Mouse (Mus musculus) hindbrain, embryonic 10.5 days (tissue): Measurements from ENCODE around the gene Jph4. TPM values are rescaled to one million over a fixed set of nuclear protein-coding genes. Genes with fewer than 3 reads are reported as not detected.

Source experiments
- DNase-seq: peaks from one replicate; pipeline ENCODE4 v3.0.0-alpha.2; 2017; ENCODE audit warnings: low spot score
- H3K27ac ChIP-seq: fragments of 300-500 bp; sonication (generic); 2 replicates; pipeline ENCODE4 v1.5.1; 2016; ENCODE audit warnings: mild to moderate bottlenecking, moderate library complexity
- H3K27me3 ChIP-seq: fragments of 300-500 bp; sonication (generic); 2 replicates; pipeline ENCODE4 v1.6.1; 2016; ENCODE audit warnings: mild to moderate bottlenecking; ENCODE audit not compliant: poor library complexity, insufficient read depth, severe bottlenecking
- H3K36me3 ChIP-seq: fragments of 300-500 bp; sonication (generic); 2 replicates; pipeline ENCODE4 v1.6.1; 2016; ENCODE audit warnings: mild to moderate bottlenecking, moderate library complexity
- H3K4me1 ChIP-seq: fragments of 300-500 bp; sonication (generic); replicated peaks from 2 replicates; pipeline ENCODE4 v1.6.1; 2016; ENCODE audit warnings: mild to moderate bottlenecking
- H3K4me3 ChIP-seq: fragments of 300-500 bp; sonication (generic); 2 replicates; pipeline ENCODE4 v1.5.1; 2016; ENCODE audit warnings: mild to moderate bottlenecking, moderate library complexity
- H3K9me3 ChIP-seq: fragments of 300-500 bp; sonication (generic); 2 replicates; pipeline ENCODE4 v1.6.1; 2016; ENCODE audit warnings: mild to moderate bottlenecking, moderate library complexity
- WGBS: fragments of 180-500 bp; shearing (Covaris S2); methylation state at CpG from one replicate; pipeline ENCODE4 v1.1.7; 2016; 5-methylcytosine and 5-hydroxymethylcytosine counted together
- polyA plus RNA-seq: library from polyadenylated mRNA; unstranded; fragments of >200 nt; fragmentation: Nextera tagmentation; extraction: Ambion mirVana; gene quantifications from 2 replicates; pipeline ENCODE4 v1.2.1, GENCODE M21; 2016

Jph4 gene
- polyA plus RNA-seq, 1 experiment from 2014 or later = 1.7 TPM

DNA sequence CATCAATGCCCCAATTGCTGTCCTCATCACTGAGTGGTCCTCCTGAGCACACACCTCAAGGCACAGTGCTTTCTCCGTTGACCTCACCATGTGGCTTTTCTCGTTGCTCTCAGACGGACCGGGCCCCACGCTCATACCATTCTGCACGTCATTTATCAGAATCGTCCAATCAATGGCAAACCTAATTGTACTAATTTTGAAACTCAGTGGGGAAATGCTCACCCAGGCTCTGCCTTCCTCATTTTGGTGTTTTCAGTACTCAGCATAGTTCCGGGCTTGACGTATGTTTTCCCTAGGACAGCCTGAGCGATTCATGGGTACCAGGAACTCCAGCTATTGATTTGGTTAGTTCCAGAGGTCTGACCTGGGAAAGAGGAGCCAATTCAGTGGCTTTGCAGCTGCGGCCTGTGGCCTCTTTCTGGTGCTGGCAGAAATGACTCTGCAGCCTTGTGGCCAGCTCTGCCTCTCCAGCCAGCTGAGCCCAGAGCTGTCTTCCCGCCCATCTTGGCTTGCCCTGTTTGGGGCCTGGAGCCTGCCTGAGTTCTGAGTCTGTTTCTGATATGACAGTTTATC, 30.2 kb upstream of the Jph4 start:
- peaks cover 10% of the 10 kb centered on the region; the same call in 1 of the 2 replicates for H3K4me1 ChIP-seq
- no peaks in the 10 kb centered on the region for H3K27me3 ChIP-seq
- H3K9me3 ChIP-seq = no peaks in the 10 kb centered on the region
- H3K4me3 ChIP-seq = no peak overlapping the region
- H3K27ac ChIP-seq = no peak overlapping the region
- no peaks in the 10 kb centered on the region for H3K36me3 ChIP-seq
- no peak for DNase-seq
- WGBS = 90% methylated on average over 12 of the region's 12 CpGs

DNA sequence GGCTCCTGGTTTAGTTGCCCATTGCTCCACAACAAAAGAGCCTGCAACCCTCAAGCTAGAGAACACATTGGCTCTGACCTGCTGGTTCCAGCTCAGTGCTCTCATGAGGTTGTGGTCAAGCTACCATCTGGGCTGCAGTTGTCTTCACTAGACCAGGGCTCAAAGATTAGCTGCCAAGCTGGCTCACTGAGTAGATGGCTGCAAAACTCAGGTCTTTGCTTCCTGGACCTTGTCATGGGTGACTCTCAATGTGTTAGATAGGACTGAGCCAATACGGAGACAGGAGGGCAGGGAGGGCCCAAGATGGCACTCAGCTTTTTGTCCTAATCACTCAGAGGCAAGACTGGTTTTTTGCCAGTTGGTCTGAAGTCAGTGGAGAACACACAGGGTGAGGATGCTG, 29.6 kb upstream of the Jph4 start:
- no peaks in the 10 kb centered on the region for H3K27me3 ChIP-seq
- WGBS = 91% methylated on average over 1 of the region's 1 CpGs
- no peaks in the 10 kb centered on the region for H3K36me3 ChIP-seq

DNA sequence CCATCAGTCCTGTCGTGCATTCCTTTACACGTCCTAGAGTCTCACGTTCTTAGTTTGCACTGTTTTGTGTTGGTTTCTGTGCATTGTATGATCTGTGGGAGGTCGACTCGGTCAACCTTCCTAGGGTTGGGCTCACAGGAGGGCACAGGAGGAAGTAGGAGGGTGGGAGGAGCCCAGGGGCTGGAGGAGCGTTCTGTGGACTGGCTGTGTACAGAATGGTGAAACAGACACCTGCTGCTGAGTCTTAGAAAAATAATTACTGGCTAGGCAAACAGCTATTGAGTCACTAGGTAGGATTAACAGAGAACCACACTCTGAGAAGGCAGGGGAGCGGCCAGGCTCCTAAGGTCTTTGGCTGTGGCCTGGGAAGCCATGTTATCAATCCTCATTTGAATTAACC, 22.6 kb upstream of the Jph4 start:
- H3K27ac ChIP-seq = no peak overlapping the region
- 48% methylated on average over 7 of the region's 7 CpGs for whole genome bisulfite sequencing
- H3K4me1 ChIP-seq = peaks cover 6% of the 10 kb centered on the region; the same call in 1 of the 2 replicates
- H3K4me3 ChIP-seq = no peak overlapping the region
- no peak for DNase-seq
- no peaks in the 10 kb centered on the region for H3K9me3 ChIP-seq
- peaks cover 5% of the 10 kb centered on the region; the same call in 1 of the 2 replicates for H3K27me3 ChIP-seq
- H3K36me3 ChIP-seq = no peaks in the 10 kb centered on the region

More for the DNA sequence above, 29.6 kb upstream of the Jph4 start:
- no peak for DNase-seq
- no peaks in the 10 kb centered on the region for H3K9me3 ChIP-seq
- no peak overlapping the region for H3K27ac ChIP-seq
- no peak overlapping the region for H3K4me3 ChIP-seq
- peaks cover 10% of the 10 kb centered on the region; the same call in 1 of the 2 replicates for H3K4me1 ChIP-seq

DNA sequence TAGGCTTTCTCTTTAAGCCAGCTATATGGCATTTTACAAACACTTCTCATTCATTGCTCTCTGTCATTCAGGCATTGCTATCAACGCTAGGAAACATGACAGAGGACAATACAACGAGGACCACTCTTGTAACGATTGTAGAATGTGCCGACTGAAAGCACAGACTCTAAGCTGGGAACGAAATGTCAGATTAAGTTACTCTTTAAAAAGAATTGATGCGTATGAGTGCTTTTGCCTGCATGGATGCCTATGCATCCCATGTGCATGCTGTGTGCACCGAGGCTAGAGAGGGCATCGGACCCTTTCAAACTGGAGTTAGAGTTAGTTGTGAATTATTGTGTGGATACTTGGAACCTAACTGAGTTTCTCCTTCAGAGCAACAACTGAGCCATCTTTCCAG, 18.9 kb upstream of the Jph4 start:
- DNase-seq = no peak
- Histone ChIP-seq H3K4me3 (no peak overlapping the region), H3K9me3 (no peaks in the 10 kb centered on the region), H3K4me1 (peaks cover 6% of the 10 kb centered on the region; the same call in 1 of the 2 replicates), H3K36me3 (no peaks in the 10 kb centered on the region), H3K27ac (no peak overlapping the region), H3K27me3 (peaks cover 5% of the 10 kb centered on the region; the same call in 1 of the 2 replicates)
- 81% methylated on average over 8 of the region's 8 CpGs for WGBS

DNA sequence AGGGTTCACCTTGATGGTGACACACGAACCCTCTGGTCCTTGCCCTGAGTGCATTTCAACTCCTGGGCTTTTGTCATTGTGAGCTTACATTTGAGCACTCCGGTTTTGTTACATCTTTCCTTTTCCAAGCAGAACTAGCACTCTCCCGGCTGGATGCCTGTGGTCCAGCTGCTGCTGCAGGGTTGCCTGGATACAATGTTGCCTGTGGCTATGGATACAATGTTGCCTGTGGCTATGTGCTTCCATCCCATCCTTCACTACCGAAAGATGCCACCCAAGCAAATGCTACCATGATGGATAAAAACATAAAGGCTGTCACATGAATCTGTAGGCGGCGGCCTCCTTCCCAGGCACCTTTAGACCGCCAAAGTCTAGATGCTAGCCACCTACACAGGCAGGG, 9.8 kb upstream of the Jph4 start:
- 73% methylated on average over 7 of the region's 7 CpGs for WGBS

DNA sequence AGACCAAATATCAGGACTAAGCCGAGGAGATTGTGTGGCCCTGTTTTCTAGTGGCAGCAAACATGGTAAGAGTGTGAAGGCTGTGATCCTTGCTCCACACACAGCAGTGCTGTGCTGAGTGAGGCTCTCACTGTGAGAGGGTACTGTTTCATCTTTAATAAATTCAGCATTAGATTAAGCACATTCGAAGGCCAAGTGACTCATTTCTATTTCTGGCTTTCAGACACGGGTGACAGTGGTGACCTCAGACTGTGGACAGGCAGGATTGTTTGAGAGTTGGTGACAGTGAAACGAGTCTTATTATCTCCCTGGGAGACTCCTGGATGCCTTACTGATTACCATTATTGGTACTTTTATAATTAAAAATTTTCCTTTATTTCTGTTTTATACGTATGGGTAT, 9.0 kb upstream of the Jph4 start:
- no peaks in the 10 kb centered on the region for H3K36me3 ChIP-seq
- no peak overlapping the region for H3K4me3 ChIP-seq
- H3K4me1 ChIP-seq = peaks cover 9% of the 10 kb centered on the region
- no peaks in the 10 kb centered on the region for H3K27me3 ChIP-seq
- WGBS = 88% methylated on average over 5 of the region's 5 CpGs
- DNase-seq = no peak
- no peak overlapping the region for H3K27ac ChIP-seq
- no peaks in the 10 kb centered on the region for H3K9me3 ChIP-seq

More for the DNA sequence above, 9.8 kb upstream of the Jph4 start:
- no peak for DNase-seq
- Histone ChIP-seq H3K27ac (no peak overlapping the region), H3K4me3 (no peak overlapping the region), H3K4me1 (peaks cover 9% of the 10 kb centered on the region), H3K9me3 (no peaks in the 10 kb centered on the region), H3K27me3 (no peaks in the 10 kb centered on the region), H3K36me3 (no peaks in the 10 kb centered on the region)

DNA sequence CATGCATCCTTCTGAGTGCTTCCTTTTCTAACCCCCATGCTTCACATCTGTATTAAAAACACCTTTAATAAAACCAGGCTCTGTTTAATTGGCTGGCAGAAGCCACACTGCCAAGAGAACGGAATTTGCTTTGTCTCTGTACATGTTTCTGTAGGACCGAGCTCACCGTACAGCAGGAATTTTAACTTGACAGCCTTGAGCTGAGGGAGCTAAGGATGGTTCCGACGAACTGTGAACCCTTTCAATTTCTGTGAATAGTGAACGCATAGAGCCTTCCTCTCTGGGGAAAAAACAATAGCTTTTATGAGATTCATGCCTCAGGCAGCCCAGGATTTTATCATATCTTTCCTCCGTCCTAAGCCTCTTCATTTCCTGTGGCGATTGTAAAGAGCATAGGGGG, 5.6 kb upstream of the Jph4 start:
- H3K9me3 ChIP-seq = no peaks in the 10 kb centered on the region
- no peaks in the 10 kb centered on the region for H3K36me3 ChIP-seq
- DNase-seq = no peak
- H3K4me3 ChIP-seq = no peak overlapping the region
- 57% methylated on average over 8 of the region's 8 CpGs for WGBS
- H3K4me1 ChIP-seq = peaks cover 9% of the 10 kb centered on the region
- H3K27ac ChIP-seq = no peak overlapping the region
- peaks cover 13% of the 10 kb centered on the region for H3K27me3 ChIP-seq

DNA sequence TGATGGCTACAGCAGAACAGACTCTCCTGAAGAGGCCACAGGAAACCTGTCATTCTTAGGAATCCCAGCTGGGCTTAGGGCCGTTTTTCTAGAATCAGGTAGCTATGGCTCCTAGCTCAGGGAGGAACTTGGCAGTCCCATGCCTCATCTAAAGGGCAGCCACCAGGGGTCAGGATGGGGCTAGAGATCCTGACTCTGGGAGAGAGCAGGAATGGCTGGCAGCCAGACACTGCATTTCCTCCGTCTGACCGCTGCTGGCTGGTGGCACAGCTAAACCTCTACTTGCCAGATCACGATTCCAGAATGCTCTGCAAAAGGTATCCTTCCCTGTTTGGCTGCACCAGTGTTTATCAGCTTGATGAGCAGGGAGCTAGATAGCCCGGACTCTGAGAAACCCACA, 5.2 kb upstream of the Jph4 start:
- H3K27ac ChIP-seq = no peak overlapping the region
- WGBS = 15% methylated on average over 5 of the region's 5 CpGs
- DNase-seq = peak; percentile 83
- H3K36me3 ChIP-seq = no peaks in the 10 kb centered on the region
- H3K27me3 ChIP-seq = peaks cover 17% of the 10 kb centered on the region
- H3K4me3 ChIP-seq = no peak overlapping the region
- peaks cover 12% of the 10 kb centered on the region for H3K4me1 ChIP-seq
- H3K9me3 ChIP-seq = no peaks in the 10 kb centered on the region

DNA sequence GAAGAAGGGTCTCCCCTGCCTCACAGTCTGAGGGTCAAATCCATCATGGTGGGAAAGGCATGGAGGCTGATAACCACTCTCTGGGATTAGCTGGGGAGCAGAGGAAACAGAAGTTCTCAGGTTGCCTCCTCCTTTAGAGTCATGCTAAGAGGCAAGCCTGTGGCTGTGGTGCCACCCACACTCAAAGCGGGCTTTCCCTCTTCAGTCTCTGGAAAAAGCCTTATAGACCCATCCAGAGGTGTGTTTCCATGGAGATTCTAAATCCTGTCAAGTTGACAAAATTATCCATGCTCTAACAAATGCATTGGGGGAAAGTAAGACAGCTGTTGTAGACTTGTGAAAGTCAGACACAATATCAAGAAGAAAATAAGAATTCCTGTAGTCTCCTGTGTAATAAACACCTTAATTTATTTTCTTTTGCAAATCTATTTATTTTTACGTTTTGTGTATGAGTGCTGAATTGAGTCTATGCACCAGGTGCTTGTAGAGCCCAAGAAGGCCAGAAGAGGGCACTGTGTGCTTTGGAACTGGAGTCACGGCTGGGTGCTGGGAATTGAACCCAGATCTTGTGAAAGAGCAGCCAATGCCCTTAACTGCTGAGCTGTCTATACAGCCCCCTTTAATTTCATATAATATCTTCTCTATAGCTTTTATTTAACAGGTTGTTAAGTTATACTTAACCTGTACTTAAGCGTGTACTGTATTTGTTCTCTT, 2.8 kb upstream of the Jph4 start:
- DNase-seq = no peak
- no peaks in the 10 kb centered on the region for H3K36me3 ChIP-seq
- no peak overlapping the region for H3K27ac ChIP-seq
- peaks cover 40% of the 10 kb centered on the region for H3K27me3 ChIP-seq
- no peak overlapping the region for H3K4me3 ChIP-seq
- 70% methylated on average over 4 of the region's 4 CpGs for WGBS
- peaks cover 35% of the 10 kb centered on the region for H3K4me1 ChIP-seq
- no peaks in the 10 kb centered on the region for H3K9me3 ChIP-seq

DNA sequence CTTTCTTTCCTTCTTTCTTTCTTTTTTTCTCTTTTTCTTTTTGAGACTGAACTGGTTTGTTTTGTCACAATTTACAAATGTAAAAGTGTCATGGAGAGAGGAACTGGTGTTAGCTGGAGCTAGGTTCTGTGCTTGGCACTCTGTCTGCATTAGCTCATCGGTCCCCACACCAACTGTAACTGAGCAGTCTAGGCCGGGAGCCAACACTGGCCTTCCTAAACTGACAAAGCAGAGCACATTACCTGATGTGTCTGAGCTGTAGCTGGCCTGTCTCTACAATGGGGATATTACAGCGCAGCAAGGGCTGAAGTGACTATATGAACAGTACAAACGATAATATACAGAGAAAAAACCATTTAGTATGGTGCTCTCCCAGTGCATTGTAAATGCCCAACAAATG, 2.1 kb upstream of the Jph4 start:
- H3K27ac ChIP-seq = no peak overlapping the region
- peaks cover 48% of the 10 kb centered on the region for H3K27me3 ChIP-seq
- peaks cover 43% of the 10 kb centered on the region for H3K4me1 ChIP-seq
- DNase-seq = no peak
- no peaks in the 10 kb centered on the region for H3K9me3 ChIP-seq
- no peak overlapping the region for H3K4me3 ChIP-seq
- WGBS = 85% methylated on average over 4 of the region's 4 CpGs
- no peaks in the 10 kb centered on the region for H3K36me3 ChIP-seq

DNA sequence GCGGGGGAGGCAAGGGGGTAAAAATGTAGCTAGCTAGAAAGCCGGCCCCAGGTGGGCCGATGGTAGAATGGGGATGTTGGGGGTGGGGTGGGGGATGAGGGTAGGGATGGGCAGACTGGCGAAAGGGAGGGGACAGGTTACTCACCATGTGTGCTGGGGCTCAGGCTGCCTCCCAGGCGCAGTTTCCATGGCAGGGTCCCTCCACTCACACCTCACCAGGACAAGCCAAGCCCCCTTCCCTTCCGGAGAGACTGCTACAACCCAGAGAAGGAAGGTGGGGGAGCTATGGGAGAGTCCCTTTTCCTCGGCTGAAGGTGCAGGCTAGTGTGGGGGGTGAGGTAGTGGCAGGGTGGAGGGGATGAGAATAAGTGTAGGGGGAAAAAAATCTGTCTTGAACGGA, 889 bp downstream of the Jph4 start:
- peak overlapping the region; percentile 86 for H3K27ac ChIP-seq
- DNase-seq = no peak
- H3K4me3 ChIP-seq = peak overlapping the region; percentile 73
- WGBS = 1% methylated on average over 8 of the region's 8 CpGs
- no peaks in the 10 kb centered on the region for H3K9me3 ChIP-seq
- H3K27me3 ChIP-seq = peaks cover 76% of the 10 kb centered on the region
- no peaks in the 10 kb centered on the region for H3K36me3 ChIP-seq
- peaks cover 37% of the 10 kb centered on the region for H3K4me1 ChIP-seq

DNA sequence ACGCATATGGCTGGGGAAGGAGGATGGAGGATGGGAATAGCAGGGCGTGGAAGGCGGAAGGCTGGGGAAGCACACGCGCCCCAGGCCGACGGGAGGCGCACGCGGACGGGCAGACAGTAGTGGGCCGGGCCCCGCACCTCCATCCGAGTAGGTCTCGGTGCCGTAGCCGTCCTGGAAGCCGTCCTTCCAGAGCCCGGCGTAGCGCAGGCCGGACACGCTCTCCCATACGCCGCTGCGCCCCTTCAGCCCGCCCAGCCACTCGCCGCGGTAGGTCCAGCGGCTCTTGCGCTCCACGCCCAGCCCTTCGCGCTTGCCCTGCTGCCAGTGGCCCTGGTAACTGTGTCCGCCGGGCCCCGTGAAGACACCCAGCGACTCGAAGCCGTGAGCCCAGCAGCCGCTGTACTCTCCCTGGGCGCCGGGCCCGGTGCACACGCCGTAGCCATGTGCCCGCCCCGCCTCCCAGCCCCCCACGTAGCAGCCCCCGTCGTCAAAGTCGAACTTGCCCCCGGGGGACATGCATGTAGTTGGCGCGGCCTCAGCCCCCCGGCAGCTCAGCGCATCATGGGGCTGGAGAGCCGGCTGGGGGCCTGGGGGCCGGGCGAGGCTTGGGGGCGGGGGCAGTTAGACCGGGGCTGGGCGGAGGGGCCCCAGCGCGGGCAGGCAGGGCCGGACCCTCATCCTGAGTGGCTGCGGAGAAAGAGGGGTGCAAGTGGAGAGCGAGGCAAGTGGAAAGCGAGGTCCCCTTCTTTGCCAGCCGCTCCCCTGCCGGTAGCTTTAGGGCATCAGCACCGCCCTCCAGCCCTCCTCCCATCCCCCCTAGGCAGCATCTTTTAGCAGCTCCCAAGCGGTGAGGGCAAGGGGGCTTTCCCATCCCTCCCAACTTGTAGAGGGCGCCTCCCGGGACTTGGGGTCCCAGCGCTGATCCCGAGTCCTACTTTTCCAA, 1.7 kb downstream of the Jph4 start:
- Histone ChIP-seq H3K27me3 (peaks cover 84% of the 10 kb centered on the region), H3K4me1 (peaks cover 39% of the 10 kb centered on the region), H3K27ac (peak overlapping the region; percentile 86), H3K9me3 (no peaks in the 10 kb centered on the region), H3K36me3 (no peaks in the 10 kb centered on the region), H3K4me3 (peak overlapping the region; percentile 73)
- DNase-seq = peak; percentile 65
- WGBS = under 1% methylated on average over 78 of the region's 78 CpGs
